Mouse (Mus musculus) gastrocnemius, adult 18-20 months (tissue): Measurements from ENCODE around the gene Samd8. TPM values are rescaled to one million over a fixed set of nuclear protein-coding genes. Genes with fewer than 3 reads are reported as not detected.

Experiments
- DNase-seq: peaks from one replicate; pipeline ENCODE4 v3.0.0; 2021; ENCODE audit warnings: low spot score
- total RNA-seq, 2 experiments: library from RNA; stranded (reverse); gene quantifications; 2 replicates each; pipeline ENCODE4 v1.2.3; 2021

Gene Samd8
- total RNA-seq, 2 experiments from 2014 or later, result 62.7 to 63.1 TPM

DNA sequence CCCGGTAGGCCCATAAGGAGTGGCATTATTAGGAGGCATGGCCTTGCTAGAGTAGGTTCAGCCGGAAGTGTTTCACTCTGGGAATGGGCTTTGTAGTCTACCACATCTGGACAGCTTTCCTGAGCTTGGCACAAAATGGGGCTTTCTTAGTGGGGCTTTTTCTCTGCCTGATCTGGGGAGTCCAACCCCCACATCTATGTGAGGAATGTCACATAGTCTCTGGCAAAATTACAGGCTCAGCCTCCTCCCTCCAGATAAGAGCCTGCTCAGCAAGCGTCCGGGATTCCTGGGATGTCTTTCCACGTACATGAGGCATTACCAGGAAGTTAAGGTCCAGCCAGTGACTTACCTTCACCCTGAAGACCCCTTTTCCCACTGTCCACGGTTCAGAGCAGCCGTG is 73.6 kb downstream of the Samd8 start:
- DNase-seq, result no peak

DNA sequence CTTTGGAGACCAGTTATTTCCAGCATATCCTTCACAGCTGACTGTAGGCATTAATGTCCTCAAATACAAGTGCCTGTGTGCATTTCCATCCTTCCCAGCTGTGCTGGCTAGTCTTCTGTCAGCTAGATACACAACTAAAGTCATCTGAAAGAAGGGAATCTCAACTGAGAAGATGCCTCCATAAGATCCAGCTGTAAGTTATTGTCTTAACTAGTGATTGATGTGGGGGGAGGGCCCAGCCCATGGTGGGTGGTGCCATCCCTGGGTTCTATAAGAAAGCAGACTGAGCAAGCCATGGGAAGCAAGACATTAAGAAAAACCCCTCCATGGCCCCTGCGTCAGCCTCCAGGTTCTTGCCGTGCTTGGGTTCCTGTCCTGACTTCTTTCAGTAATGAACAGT is 74.6 kb downstream of the Samd8 start, which contains the start of gene Vdac2:
TSS of gene Vdac2 (plus strand) at position 301 of the 400 bp plus-strand sequence.
- no peak for DNase-seq

DNA sequence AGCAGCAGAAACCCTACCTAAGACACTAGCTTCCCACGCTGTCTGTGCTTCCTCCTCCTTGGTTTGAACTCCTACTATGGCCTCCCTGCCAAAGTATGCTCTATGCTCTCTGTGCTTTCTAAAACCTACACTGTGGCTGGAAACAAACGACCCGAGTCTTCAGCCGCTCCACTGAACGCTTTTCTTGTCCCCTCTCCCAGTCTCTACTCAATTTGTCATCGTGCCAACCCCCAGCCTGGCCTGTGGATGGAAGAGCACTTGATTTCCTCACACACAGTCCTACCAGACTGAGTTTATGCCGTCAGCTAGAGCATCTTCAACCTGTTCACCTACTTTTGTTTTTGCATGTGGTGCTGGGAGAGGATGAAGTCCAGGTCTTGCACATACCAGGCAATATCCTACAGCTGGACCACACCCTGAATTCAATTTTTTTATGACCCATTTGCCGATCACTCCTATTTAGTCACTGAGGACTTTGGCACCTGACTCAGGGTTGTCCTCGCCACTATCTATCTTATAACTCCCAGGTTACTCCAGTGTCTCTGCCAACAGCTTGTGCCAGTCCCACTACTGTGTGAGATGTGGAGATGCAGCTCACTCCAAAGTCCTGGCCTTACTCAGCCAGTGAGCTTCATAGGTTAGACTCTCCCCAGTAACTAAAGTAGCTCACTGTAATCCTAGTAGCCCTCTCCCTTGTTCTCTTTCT is 75.6 kb downstream of the Samd8 start:
- DNase-seq, result no peak

DNA sequence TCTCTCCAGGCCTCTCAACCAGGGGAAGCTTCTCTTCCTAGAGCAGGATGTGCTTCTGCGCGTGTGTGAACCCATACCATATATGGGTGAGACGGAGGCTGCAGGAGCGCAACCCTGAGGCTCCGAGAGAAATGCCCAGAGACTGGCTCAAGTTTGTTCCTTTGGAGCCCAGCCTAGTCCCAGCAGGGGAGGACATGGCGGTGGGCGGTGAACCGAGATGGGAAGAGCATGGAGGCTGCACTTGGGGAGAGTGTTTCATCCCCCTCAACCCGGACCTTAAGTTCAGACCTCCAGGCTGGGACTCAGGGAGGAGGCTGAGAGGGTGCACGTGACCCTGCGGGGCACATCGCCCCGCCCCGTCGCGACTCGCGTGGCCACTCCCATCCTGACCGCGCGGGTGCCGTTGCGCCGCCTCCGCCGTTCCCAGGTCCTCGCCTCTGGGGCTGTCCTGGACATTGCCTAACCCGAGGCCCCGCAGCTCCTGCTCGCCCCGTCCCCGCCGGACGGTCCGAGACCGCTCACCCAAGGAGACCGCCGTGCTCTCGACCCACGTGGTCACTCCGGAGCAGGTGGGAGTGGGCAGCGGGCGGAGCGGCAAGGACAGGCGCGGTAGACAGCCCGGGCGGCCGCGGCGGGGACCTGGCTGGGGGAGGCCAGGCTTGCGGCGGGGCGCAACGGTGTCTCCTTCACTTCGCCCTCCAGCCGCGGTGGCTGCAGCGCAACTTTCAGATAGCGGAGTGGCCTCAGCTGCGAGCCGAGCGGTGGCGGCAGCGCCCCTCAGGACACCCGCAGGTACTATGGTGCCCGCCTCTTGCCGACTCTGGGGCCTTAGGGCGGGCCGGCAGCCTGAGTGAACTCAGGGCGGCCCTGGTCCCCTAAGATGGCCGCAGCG is 80.8 kb downstream of the Samd8 start:
- DNase-seq, result peak; percentile 97

DNA sequence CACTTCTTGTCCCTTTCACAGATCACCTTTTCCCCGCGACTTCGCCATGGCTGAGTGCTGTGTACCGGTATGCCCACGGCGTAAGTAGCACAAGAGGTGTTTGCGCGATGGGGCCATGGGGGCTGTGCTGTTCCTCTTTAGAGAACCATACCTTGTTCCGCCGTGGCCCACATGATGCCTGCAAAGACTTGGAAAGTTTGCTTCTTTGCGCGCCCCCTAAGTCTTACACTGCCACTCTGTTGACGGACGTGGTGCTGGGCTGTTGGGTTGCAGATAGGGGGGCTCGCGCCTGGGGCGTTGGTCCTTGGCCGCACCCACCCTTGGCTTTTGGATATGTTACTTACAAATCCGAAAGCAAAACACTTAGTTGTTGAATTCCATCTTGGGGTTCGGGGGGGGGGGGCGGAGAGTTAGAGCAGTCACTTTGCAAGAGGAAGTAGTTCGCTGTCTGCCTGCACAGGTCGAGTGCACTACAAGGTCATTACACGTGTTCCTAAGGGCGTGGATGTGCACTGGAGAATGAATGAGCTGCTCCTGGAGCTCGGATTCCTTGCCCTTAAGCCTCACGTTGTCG is 81.6 kb downstream of the Samd8 start:
- DNase-seq, result no peak

DNA sequence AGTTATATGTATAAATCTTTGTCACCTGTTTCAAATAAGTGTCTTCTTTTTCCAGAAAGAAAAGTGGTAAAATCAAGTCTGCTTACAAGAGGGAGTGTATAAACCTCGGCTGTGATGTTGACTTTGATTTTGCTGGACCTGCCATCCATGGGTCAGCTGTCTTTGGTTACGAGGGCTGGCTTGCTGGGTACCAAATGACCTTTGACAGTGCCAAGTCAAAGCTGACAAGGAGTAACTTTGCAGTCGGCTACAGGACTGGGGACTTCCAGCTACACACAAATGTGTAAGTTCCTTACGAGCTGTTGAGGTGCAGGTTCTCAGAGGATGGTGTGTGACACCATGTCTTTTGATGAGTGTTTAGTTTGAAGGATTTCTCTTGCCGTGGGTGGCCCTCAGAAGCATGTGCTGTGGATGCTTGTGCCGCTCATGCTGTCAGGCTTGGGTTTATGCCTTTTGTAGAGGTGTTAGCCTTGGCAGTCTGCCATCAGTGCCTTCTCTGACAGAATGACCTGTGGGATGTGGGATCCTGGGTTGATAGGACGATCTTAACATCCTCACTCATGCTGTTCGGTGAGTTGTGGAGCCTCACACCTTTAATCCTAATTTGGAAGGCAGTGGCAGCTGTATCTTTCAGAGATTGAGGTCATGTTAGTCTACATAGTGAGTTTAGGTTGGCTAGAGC is 88.1 kb downstream of the Samd8 start:
- DNase-seq, result peak; percentile 63

DNA sequence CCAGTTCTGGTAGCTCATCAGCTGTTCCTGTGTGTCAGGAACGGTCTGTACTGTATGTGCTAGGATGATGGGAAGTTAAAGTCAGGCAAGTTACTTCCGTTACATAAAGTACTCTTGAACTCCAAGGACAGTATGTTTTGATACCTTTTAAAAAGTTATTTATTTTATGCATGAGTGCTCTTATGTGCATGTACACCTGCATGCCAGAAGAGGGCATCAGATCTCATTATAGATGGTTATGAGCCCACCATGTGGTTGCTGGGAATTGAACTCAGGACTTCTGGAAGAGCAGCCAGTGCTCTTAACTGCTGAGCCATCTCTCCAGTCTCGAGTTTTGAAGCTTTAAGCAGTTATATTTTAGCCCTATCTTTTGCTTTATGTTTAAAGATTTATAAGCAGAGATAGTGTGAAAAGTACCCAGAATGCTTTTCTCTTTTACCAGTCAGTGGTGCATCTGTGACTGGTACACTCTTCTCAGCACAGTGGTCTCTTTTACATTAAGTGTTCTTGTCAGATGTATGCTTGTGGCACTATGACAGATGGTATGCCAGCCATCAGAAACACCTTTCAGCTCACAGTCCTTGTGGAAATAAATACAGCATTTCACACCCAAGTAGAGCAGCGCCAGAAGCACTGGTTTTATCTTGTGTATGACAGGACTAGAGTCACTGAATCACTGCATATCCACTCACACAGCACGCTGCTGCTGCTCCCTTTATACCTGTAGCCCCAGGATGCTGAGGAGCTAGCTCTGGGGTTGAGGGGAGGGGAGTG is 91.7 kb downstream of the Samd8 start:
- DNase-seq, result no peak

DNA sequence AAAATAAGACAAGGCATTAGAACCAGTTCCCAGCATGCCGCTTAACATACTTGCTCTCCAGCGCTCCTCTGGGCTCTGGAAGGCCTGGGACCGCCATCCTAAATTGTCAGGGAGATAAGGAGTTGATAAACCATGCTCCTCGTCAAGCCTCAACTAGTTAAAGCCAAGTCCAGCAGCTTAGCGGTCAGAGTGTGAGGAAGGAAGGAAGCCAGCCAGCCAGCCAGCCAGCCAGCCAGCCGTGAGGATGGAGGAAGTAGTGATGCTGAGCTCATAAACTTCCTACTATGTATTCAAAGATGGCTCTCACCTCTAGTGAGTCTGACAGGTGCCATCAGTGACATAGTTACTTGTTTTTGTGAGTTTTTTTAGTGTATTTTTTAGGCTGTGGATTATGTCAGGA is 92.9 kb downstream of the Samd8 start:
- DNase-seq, result no peak

DNA sequence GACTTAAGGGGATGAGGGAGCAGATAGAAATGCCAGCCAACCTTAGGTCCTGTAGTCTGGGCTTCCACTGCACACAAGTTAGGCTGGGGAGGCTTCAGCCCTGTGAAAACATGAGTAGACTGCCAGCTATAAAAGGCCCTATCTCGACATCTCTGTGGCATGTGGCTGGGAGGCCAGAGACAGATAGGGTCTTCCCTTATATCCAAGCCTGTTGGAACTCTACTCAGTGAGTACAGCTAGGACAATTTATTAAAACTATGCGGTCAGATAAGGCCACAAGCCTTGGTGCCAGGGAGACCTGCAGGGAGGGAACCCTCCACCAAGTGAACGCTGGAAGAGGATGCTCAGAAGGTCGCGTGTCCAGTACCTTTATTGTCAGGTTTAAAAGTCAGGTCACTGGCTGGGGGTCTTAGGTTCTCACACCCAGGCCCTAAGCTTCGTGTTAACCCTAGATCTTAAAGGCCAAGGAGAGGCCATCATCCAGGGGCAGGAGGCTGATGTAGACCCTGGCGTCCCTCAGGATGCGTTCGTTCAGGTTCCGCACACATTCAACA is 96.6 kb downstream of the Samd8 start:
- DNase-seq, result no peak

DNA sequence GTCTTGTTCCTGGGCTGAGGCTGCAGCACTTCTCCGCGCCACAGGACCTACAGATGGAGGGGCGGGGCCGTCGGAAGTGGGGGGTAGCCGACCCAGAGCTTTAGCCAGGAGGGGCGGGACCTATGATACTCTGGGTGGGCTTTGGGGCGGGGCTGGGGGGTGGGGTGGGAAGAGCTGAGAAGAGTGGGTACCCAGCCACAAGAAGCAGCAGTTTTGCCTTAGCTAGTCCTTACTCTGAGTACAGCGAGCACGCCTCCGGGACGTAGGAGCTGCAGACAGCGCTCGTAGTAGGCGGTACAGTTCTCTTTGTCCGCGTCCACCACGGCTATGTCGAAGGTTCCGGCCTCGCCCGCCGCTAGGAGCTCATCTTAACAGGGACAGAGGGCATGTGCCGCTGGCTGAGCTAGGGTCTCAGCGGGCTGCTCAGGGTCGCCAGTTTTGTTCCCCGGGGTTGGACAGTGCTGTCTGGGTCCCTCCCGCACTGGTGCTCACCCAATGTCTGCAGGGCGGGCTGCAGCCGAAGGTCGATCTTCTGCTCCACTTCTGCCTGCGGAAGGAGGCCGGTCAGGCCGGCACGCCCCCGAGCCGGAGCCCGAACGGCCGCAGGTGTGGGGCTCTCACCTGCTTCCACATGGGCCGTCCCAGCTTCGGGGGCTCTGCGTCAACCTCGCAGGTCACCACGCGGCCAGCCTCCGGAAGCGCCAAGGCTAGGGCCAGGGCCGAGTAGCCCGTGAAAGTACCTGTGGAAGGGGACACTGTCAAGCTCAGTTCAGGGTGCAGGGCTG is 97.2 kb downstream of the Samd8 start:
- DNase-seq, result no peak

Other genes with a start within 250 kb of the Samd8 start
- gene Dupd1, start 36.0 kb upstream of the Samd8 start, total RNA-seq, result 10 to 100 TPM; 33.4 to 36.0 TPM
- 100 to 1,000 TPM; 215 to 238 TPM for gene Dusp13, start 650 bp downstream of the Samd8 start, total RNA-seq
- 100 to 1,000 TPM; 304 to 312 TPM for gene Vdac2, start 74.7 kb downstream of the Samd8 start, total RNA-seq
- gene Comtd1, start 98.4 kb downstream of the Samd8 start, total RNA-seq, result 10 to 100 TPM in 1 of 2 experiments, 1 to 10 TPM in 1; 6.1 to 11.3 TPM
- 1 to 10 TPM; 4.7 to 7.6 TPM for gene Zfp503, start 239.1 kb downstream of the Samd8 start, total RNA-seq